Mouse (Mus musculus): ENCODE measurements around the gene Olig3.
"Not testable (repeated sequence)": the region's sequence is repeated elsewhere in the genome, so short reads cannot be mapped to it uniquely, and the experiment has no call there.

Gene Olig3

GRCm38 (mm10) chr10:19361539-19362293 is 5.4 kb downstream of the Olig3 start:
- no peak for DNase-seq (ENCODE audit: low spot score in 2 of 2)

GRCm38 (mm10) chr10:19362294-19362590 is 5.9 kb downstream of the Olig3 start:
- DNase-seq (ENCODE audit: low spot score in 2 of 2), result no peak

GRCm38 (mm10) chr10:19362861-19363260 is 6.5 kb downstream of the Olig3 start:
- no peak for DNase-seq (ENCODE audit: low spot score in 2 of 2)

- no peak for DNase-seq (ENCODE audit: low spot score in 2 of 2)
These were observed 7.0 kb downstream of the Olig3 start for GRCm38 (mm10) chr10:19363365-19363764.

- DNase-seq (ENCODE audit: low spot score in 2 of 2), result no peak
These were observed 12.8 kb downstream of the Olig3 start for GRCm38 (mm10) chr10:19369143-19369542.

GRCm38 (mm10) chr10:19370146-19370545 is 13.8 kb downstream of the Olig3 start:
- no peak for DNase-seq (ENCODE audit: low spot score in 2 of 2)

- DNase-seq (ENCODE audit: low spot score in 2 of 2), result no peak
These were observed 15.9 kb downstream of the Olig3 start for GRCm38 (mm10) chr10:19372263-19372662.

- no peak for DNase-seq (ENCODE audit: low spot score in 2 of 2)
These were observed 17.5 kb downstream of the Olig3 start for GRCm38 (mm10) chr10:19373797-19374196.

- DNase-seq (ENCODE audit: low spot score in 2 of 2), result no peak
These were observed 18.0 kb downstream of the Olig3 start for GRCm38 (mm10) chr10:19374311-19374710.

GRCm38 (mm10) chr10:19375838-19376237 is 19.5 kb downstream of the Olig3 start:
- no peak for DNase-seq (ENCODE audit: low spot score in 2 of 2)

- DNase-seq (ENCODE audit: low spot score in 2 of 2), result not testable (repeated sequence)
These were observed 24.6 kb downstream of the Olig3 start for GRCm38 (mm10) chr10:19380971-19381370.

GRCm38 (mm10) chr10:19384176-19384575 is 27.8 kb downstream of the Olig3 start:
- no peak for DNase-seq (ENCODE audit: low spot score in 2 of 2)

- no peak for DNase-seq (ENCODE audit: low spot score in 2 of 2)
These were observed 35.5 kb downstream of the Olig3 start for GRCm38 (mm10) chr10:19391819-19392218.

- DNase-seq (ENCODE audit: low spot score in 2 of 2), result no peak
These were observed 40.3 kb downstream of the Olig3 start for GRCm38 (mm10) chr10:19396485-19397137.

- DNase-seq (ENCODE audit: low spot score in 2 of 2), result no peak
These were observed 41.1 kb downstream of the Olig3 start for GRCm38 (mm10) chr10:19397396-19397795.

- DNase-seq (ENCODE audit: low spot score in 2 of 2), result no peak
These were observed 44.8 kb downstream of the Olig3 start for GRCm38 (mm10) chr10:19401136-19401535.

- no peak for DNase-seq (ENCODE audit: low spot score in 2 of 2)
These were observed 48.1 kb downstream of the Olig3 start for GRCm38 (mm10) chr10:19404401-19404800.

- no peak for DNase-seq (ENCODE audit: low spot score in 2 of 2)
These were observed 49.6 kb downstream of the Olig3 start for GRCm38 (mm10) chr10:19405959-19406358.

- DNase-seq (ENCODE audit: low spot score in 2 of 2), result no peak
These were observed 50.8 kb downstream of the Olig3 start for GRCm38 (mm10) chr10:19407168-19407567.

Measured in urinary bladder, adult 18-20 months (tissue).